ENCODE assay signal across 22 mouse cellular contexts in genomic region chr1:20666233-20666632, GRCm38 (mm10). TPM values are rescaled to one million over a fixed set of nuclear protein-coding genes. Genes with fewer than 3 reads are reported as not detected.
"Had no signal": no experiment of that assay in that cellular context is flagged by ENCODE, and none has a peak within 500 bp of the region (broad histone marks: within the 10 kb centered on the region; RNA-seq: fewer than 3 reads in every experiment).

No protein-coding gene starts in this region.

- ATAC-seq: hindbrain, postnatal 0 days; intestine, embryonic 16.5 days; liver, embryonic 12.5 days had no signal

- H3K27ac ChIP-seq: heart, adult 2 months; heart, embryonic 13.5 days; heart, embryonic 15.5 days; hindbrain, embryonic 13.5 days; hindbrain, embryonic 15.5 days; hindbrain, postnatal 0 days; limb, embryonic 13.5 days; limb, embryonic 15.5 days; liver, embryonic 12.5 days had no signal

- H3K9me3 ChIP-seq: heart, embryonic 13.5 days; heart, embryonic 15.5 days; hindbrain, embryonic 13.5 days; hindbrain, embryonic 15.5 days; limb, embryonic 13.5 days; limb, embryonic 15.5 days; liver, embryonic 12.5 days had no signal

- DNase-seq: gastrocnemius, postnatal 14 days; gastrocnemius, postnatal 36 days; heart, adult 2 months; heart, postnatal 14 days; heart, postnatal 36 days; kidney, adult 11 months; kidney, postnatal 10 days; layer of hippocampus, adult 9-11 months; layer of hippocampus, postnatal 36 days; left cerebral cortex, postnatal 4 days had no signal

- H3K4me3 ChIP-seq: heart, adult 2 months; heart, embryonic 13.5 days; heart, embryonic 15.5 days; hindbrain, embryonic 13.5 days; hindbrain, embryonic 15.5 days; limb, embryonic 13.5 days; limb, embryonic 15.5 days; liver, embryonic 12.5 days had no signal

- H3K36me3 ChIP-seq: heart, embryonic 13.5 days; heart, embryonic 15.5 days; hindbrain, embryonic 13.5 days; hindbrain, embryonic 15.5 days; limb, embryonic 13.5 days; limb, embryonic 15.5 days; liver, embryonic 12.5 days had no signal

- H3K4me2 ChIP-seq: heart, embryonic 11.5 days; heart, embryonic 13.5 days; heart, embryonic 15.5 days; hindbrain, embryonic 13.5 days; hindbrain, embryonic 15.5 days; limb, embryonic 13.5 days; limb, embryonic 15.5 days; liver, embryonic 12.5 days had no signal

- H3K4me1 ChIP-seq: heart, embryonic 13.5 days; heart, embryonic 15.5 days; hindbrain, embryonic 13.5 days; hindbrain, embryonic 15.5 days; limb, embryonic 13.5 days; limb, embryonic 15.5 days; liver, embryonic 12.5 days had no signal

- H3K9ac ChIP-seq: heart, embryonic 13.5 days; heart, embryonic 15.5 days; hindbrain, embryonic 13.5 days; hindbrain, embryonic 15.5 days; limb, embryonic 13.5 days; limb, embryonic 15.5 days; liver, embryonic 12.5 days had no signal

- H3K27me3 ChIP-seq: heart, embryonic 13.5 days; heart, embryonic 15.5 days; hindbrain, embryonic 13.5 days; hindbrain, embryonic 15.5 days; limb, embryonic 13.5 days; limb, embryonic 15.5 days; liver, embryonic 12.5 days had no signal

RNA-seq across cellular contexts. Expression of gene Pkhd1, which starts 48.4 kb away (rescaled TPM):
- polyA plus RNA-seq: heart, adult 2 months; heart, embryonic 11.5 days; heart, embryonic 13.5 days; heart, embryonic 15.5 days; heart, postnatal 0 days; hindbrain, embryonic 13.5 days; limb, embryonic 11.5 days had no signal
